Mouse (Mus musculus) neural tube, embryonic 11.5 days (tissue): ENCODE data around the gene Lrrc30. TPM values are rescaled to one million over a fixed set of nuclear protein-coding genes. Genes with fewer than 3 reads are reported as not detected.

Source experiments
- polyA plus RNA-seq: library from polyadenylated mRNA; unstranded; fragments of >200 nt; fragmentation: Nextera tagmentation; extraction: Ambion mirVana; gene quantifications from 2 replicates; pipeline ENCODE4 v1.2.1, GENCODE M21; 2014

Lrrc30 gene
- polyA plus RNA-seq, 1 experiment from 2014 or later, result not detected

Other genes with a start within 250 kb of the Lrrc30 start
- gene Lama1, start 64.5 kb upstream of the Lrrc30 start, polyA plus RNA-seq, result 24.4 and 24.6 TPM in 2 replicates